Mouse (Mus musculus): ENCODE data around the gene Tead2.

The Tead2 gene

DNA sequence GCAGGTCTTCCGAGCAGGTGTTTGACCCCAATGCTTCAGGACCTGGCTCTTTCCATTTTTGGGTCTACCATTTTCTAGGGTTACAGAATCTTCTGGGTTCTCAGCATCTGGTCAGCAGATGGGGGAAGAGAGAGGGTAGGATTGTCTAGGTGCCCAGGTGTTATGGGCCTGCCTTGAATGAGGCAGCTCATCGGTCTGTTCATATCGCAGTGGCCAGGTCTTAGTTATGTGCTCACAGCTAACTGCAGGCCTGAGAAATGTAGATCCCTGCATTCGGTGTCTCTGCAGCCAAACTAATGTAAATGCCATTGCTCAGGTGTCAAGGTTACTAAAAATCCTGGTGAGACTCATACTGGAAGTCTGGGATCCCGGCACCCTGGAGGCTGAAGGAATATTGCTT, 10.9 kb downstream of the Tead2 start:
- CTCF ChIA-PET = interaction anchor here (0.5 to 1.0 kb wide), 2 partner anchors 63 to 96 kb away, joined by 3 read pairs; no protein-coding TSS in a partner anchor

DNA sequence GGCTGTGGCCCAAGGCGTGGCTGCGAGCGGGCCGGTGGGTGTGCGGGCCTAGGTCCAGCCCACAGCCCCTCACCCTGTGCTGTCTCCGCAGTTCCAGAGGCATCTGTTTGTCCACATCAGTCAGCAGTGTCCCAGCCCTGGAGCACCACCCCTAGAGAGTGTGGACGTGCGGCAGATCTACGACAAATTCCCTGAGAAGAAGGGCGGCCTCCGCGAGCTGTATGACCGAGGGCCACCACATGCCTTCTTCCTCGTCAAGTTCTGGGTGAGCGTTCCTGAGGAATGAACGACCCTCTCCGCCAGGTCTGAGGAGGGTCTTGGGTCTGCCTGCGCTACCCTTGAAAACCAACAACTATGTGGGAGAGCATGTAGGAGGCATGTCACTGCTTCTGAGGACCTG, 13.0 kb downstream of the Tead2 start:
- CTCF ChIA-PET = interaction anchor here (0.6 kb wide), 1 partner anchor 11 kb away, joined by 3 read pairs; no protein-coding TSS in a partner anchor

DNA sequence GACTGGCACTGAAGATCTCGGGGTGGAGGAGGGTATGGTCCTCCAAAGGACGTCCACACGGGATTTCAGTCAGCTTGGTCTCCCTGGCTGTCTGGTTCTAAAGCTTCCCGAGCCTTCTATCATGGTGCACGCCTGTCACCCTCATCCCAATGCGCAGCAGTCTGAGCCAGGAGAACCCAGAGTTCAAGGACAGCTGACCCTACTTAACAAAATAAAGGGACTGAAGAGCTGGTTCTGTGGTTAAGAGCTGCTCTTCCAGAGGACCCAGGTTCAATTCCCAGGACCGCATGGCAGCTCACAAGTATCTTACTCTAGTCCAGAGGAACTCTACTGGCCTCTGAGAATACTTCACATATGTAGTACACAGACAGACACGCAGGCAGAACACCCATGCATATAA, 13.5 kb downstream of the Tead2 start:
- CTCF ChIA-PET = interaction anchor here (0.6 kb wide), 1 partner anchor 213 kb away, joined by 3 read pairs; the partner anchor contains the start of gene Scaf1

DNA sequence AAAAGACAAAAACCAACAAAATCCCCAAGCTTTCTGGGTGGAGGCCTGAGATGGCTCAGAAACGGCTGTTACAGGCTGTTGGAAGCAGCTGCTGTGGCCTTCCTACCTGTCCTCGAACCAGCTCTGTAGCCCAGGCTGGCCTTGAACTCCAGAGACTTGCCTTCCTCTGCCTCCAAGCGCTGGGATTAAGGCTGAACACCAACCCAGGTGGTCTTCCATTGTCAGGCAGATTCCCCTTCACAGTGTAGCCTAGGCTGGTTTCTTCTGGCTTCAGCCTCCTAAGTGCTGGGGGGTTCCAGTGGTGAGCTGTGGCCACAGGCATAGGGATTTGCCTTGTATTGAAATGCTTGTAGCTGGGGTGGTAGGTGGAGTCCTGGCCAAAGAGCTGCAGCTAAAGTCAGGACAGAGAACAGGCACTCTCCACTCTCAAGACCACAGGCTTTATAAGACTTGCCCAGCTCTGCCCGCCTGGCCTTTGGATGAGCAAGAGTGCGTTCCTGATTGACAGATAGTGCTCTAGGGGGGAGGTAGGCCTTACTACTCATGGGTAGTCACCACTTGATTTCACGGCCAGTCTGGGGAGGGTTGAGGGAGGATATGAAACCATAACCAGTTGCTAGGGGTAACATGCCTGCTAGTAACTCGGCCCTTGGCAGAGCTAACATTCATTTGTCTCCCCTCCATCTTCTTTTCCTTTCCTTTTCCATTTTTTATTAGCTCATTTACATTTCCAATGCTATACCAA, 14.1 kb downstream of the Tead2 start:
- CTCF ChIA-PET = interaction anchor here (0.6 kb wide), 1 partner anchor 213 kb away, joined by 3 read pairs; the partner anchor contains the start of gene Scaf1

DNA sequence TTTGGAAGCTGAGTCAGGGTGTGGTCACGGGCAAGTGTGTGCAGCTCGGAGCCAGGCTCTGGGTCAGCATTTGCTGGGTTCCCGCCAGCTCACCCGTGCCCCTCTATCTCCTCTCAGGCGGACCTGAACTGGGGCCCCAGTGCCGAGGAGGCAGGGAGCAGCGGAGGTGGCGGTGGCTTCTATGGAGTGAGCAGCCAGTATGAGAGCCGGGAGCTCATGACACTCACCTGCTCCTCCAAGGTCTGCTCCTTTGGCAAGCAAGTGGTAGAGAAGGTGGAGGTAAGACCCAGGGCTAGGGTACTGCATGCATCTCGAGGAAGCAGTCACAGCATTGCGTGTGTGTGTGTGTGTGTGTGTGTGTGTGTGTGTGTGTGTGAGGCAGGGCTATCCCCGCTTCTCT, 15.6 kb downstream of the Tead2 start:
- CTCF ChIA-PET = interaction anchor here (0.6 to 0.7 kb wide), 3 partner anchors 9 to 179 kb away, joined by 3 to 4 read pairs (median 3); partner anchors contain the start of gene Prr12

DNA sequence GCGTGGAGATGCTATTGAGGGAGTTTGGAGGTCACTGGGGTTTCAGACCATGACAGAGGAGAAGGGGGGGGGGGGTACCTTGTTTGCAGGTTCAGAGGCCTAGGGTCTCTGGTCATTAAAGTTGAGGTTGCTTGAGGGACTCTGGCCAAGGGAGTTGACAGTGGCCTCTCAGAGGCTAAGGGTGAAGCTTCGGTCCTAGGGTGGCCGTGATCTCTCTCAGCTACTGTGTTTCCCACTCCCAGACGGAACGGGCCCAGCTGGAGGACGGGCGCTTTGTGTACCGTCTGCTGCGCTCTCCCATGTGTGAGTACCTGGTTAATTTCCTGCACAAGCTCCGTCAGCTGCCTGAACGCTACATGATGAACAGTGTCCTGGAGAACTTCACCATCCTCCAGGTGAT, 16.4 kb downstream of the Tead2 start:
- CTCF ChIA-PET = interaction anchor here (0.6 to 0.7 kb wide), 3 partner anchors 10 to 985 kb away, joined by 3 to 7 read pairs (median 6); partner anchors contain the start of genes 1700028J19Rik and 2410002F23Rik

DNA sequence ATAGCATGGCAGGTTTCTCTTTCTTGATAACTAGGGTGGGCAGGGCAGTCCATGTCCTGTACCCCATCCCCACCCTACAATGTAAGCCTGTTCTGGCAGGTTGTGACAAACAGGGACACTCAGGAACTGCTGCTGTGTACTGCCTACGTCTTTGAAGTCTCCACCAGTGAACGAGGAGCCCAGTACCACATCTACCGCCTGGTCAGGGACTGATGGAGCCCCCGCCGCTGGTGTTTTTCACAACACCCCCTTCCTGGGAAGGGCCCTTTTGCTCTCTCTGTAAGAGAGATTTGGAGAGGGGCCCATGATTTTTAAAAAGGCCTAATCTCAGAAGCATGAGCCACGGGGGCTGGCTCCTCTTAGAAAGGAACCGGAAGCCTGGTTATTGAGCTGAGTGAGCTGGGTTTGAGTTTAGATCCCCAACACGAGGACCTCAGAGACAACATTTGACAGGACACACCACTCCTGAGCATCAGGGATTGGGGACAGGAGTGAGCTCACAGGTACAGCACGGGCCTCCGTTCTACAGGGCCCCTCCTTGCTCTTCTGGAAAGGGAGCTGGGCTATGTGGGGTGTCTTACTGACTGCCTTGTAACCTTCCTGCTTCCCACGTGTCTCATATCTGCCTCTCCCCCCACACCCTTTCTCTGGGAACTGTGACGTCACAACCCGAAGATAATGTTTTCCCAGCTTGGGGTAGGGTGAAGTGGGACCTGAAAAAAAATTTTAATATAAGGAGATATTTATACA, 17.3 kb downstream of the Tead2 start:
- CTCF ChIA-PET = interaction anchor here (0.6 kb wide), 3 partner anchors 63 to 986 kb away, joined by 4 to 6 read pairs (median 6); partner anchors contain the start of genes 1700028J19Rik and 2410002F23Rik

DNA sequence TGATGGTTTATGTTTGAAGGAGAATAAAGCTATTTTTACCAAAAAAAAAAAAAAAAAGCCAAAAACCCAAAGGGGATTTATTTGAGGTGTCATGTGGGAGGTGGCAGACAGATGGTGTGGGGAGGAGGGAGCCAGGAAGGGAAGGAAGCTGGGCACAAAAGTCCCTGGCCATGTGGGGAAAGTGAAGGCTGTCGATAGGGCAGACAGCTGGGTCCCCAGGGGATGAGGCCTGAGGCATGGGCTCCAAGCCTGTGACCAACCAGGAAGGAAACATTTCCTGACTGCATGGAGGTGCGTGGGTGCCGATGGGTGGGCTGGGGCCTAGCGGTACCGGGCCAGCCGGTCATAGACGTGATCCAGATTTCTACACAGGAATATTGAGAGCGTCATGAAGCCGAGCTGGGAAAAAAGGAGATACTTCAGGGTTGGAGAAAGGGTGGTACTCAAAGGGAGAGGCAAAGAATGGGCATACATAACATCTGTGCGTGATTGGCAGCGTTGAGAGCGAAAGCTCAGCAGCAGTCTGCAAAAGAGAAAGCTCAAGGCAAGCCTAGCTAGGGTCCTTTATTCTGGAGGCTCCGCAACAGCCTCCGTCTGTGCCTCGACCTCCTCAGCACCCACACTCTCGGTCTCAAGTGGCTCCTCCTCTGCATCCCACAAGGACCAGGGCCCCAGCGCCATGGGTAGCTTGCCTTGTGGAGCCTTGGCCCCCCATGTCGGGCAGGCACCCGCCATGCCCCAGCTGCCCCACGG, 18.2 kb downstream of the Tead2 start:
- CTCF ChIA-PET = interaction anchor here (0.5 to 0.6 kb wide), 3 partner anchors 64 to 510 kb away, joined by 4 to 6 read pairs (median 5); no protein-coding TSS in a partner anchor

DNA sequence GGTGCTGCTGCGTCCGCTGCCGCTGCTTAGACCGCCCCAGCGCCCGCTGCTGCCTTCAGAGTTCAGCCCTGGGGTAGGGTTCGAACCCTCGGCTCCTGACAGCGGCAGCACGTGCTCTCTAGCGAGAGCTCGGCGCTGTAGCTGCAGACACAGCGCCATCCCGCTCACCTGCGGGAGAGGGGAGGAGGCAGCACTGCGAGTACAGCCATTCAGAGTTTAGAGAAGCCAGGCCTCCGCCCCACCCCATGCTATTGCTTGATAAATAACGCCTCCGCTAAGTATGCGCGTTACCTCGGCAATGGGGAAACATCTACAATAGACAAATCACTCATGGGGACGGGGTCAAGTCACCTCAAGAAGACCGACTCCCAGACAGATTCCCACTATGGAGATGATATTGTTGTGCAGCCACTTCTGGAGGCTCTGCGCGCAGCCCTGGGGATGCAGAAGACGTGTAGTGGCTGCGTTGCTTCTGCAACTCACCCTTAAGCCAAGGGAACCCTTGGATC, 18.8 kb downstream of the Tead2 start:
- CTCF ChIA-PET = interaction anchor here (0.5 kb wide), 1 partner anchor 170 kb away, joined by 5 read pairs; no protein-coding TSS in a partner anchor

DNA sequence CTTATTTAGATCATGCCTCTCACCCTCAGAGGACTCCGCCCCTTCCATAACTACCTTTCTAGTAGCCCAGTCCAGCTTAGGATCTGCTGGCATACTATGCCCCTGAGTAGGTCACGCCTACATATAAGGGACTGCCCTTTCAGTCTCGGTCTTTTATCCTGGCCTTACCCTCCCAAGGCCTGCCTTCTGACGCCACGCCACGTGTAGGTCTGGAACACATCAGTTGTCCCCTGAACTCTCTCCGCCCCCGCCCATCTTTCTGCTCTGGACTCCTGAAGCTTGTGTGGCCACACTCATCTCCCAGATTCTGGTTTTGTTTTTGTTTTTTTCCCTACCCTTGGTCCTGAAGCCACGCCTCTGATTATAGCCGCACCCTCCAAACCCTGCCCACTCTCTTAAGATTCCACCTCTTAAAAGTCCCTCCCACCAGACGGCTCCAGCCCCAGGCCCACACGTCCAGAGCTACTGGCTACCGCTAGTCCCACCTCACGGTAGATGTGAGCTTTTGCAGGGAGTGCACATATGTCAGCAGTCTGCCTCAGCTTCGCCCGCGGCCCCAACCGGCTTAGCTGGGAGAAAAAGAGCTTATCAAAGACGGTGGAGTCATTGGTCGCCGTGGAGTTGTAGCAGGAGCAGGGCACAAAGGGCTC, 19.5 kb downstream of the Tead2 start:
- CTCF ChIA-PET = interaction anchor here (1.0 kb wide), 1 partner anchor 53 kb away, joined by 3 read pairs; no protein-coding TSS in a partner anchor

DNA sequence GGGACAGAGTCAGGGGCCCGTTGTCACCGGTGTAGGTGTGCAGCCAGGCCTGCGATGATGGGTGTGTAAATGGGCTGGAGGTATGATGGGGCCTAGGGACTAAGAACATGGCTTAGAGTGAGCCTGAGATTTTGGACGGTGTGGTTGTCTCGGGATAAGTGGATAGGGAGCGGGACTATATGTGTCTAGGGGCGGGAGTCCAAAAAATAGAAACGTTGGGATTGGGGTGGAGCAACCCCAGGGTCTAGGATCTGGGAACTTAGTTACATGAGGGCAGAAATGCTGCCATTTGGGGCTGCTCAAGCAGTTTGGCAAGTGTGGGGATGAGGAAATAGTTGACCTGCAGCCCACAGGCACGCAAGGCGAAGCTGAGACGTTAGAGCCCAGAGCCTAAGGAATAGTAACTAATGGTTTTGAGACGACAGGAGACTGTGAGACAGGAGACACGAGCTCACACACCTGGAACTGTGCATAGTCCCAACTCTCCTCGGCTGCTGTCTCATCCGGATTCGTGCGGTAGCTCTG, 20.2 kb downstream of the Tead2 start:
- CTCF ChIA-PET = interaction anchor here (1.0 kb wide), 1 partner anchor 54 kb away, joined by 3 read pairs; no protein-coding TSS in a partner anchor

DNA sequence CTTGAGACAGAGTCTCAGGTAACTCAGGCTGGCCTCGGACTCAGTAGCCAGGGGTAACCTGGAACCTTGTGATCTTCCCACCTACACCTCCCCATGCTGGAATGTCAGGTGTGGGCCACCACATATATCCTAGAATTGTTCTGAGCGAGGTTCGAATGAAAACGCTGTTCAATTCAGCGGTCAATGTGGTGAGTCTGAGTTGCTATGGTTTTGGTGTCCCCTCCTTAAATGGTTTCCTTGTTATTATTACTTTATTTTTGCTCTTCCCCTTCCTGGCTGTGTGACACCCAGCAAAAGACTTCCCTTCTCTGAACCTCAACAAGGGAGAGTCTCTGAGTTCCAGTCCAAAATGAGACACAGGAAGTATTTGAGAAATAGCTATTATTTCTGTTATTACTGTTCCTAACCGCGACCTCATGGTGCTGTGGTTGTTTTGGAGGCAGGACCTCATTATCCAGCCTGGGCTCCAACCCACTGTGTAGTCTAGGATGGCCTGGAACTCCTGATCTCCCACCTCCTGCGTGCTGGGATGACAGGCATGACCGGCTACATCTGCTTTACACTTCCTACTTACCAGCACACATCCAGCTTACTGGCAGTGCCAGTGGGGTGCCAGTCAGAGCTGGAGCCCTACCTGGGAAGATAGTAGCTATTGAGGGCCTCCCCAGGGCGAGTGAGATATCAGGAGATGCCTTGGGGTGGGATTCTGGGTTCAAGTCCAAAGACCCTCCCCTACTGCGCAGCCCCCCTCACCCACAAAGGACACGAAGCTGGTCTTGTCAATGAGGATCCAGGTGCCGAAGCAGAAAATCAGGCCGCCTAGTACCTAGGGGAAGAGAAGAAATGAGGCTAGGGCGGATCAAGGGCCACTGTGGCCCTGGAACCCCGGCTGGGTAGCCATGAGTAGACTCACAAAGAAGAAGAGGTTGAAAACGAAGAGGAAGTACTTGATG, 22.5 kb downstream of the Tead2 start:
- CTCF ChIA-PET = interaction anchor here (1.2 kb wide), 1 partner anchor 30 kb away, joined by 7 read pairs; no protein-coding TSS in a partner anchor

DNA sequence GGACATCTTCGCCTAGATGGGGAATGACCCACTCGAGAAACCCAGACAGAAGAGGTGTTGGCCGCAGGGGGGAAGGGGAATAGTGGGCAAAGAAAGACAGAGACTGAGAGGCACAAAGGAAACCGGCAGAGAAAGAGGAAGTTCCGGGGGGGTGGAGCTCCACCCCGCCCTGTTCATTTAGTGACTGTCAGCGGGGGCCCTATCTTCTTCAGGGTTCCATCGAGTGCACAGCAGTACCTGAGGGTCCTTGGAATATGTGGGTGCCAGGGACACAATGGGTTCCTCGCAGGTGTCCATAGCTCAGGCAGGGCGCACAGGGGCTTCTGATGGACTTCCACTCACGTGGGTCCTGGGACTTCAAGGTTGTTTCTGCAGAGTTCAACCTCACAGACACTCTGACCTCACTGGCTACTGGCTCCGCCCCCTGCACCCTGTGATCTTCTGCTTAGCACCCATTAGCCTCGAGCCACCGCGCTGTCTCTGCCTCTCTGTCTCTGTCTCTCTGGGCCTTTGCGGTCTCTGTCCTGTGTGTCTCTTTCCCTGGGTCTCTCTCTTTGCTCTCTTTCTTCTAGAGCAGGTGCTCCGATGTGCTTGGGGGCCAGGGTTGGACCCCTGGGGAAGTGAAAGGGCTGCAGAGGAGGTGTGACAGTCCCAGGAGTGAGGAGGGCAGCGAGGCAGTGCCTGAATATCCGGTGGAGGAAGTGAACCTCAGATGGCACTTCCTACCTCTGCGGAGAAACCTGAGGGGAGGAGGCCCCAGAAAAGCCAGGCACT, 23.4 kb downstream of the Tead2 start, which contains the start of gene Cd37:
Cd37 (minus strand) TSS at position 393 of the 774 bp plus-strand sequence.
- CTCF ChIA-PET = interaction anchor here (1.2 kb wide), 1 partner anchor 31 kb away, joined by 7 read pairs; no protein-coding TSS in a partner anchor

DNA sequence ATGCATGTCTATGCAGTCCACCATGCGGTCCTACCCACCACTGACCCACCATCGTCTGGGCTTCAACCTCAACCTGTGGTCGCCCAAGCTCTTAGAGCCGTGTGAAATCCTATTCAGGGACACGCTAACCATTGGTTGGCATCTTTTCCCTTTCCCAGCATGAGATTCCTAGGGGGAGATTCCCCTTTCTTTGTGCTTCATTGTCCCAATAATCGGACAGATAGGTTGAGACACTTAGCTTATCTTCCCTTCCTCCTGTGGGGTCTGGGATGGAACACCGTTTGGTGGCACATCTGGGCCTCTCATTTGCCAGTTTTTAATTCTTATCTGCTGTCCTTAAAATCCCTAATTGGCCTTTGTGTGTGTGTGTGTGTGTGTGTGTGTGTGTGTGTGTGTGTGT, 24.6 kb downstream of the Tead2 start:
- CTCF ChIA-PET = interaction anchor here (0.6 to 0.7 kb wide), 4 partner anchors 12 to 273 kb away, joined by 3 read pairs; no protein-coding TSS in a partner anchor

DNA sequence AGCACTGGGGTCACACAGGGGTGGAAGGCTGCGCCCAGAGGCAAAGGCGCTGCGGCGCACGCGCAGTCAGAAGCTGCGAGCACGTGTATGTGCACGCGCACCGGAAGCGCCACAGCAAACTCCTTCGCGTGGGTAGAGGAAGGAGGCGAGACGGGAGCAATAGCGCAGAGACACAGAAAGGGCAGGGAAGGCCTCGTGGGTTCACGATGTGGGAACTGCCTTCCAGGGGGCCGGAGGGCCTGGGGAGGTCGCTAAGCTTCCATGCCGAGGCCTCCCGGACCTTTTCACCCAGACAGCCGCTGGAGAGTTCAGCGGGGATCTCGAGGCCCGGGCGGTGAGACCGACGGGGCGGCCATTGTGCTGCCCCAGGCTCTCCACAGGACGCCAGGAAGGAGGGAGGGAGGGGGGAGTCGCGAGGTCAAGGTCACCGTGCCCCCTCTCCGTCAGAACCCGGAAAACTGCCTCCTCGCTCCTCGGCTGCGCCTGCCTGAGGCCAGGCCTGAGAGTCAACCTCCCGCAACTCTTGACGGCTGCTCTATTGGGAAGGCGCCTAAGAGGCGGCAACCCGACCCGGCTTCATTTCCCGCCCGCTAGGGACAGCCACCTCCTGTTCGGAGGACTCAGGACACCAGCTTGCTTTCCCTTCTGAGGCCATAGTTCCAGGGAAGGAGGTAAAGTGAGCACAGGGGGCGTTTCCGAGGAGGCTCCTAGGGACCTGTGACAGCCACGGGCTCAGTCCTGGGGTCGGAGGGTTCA, 25.3 kb downstream of the Tead2 start, which contains the start of gene Slc6a16:
Slc6a16 (plus strand) TSS at position 453 of the 756 bp plus-strand sequence.
- CTCF ChIA-PET = no interaction called here

DNA sequence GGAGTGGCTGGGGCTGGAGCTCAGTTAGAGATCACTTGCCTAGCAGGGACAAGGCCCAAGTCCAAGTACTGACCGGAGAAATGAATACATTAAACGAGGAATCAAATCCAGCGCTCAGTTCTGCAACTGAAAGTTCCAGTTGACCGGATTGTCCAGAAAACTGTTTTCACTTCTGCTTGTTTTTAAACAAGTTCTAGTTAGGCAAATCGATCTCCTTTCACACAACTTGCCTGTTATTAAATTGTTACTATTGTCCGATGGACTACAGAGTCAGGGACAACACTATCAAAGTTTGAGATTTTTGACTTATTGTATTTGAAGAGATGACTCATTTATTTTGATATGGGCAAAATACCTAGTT, 25.8 kb downstream of the Tead2 start:
- CTCF ChIA-PET = no interaction called here

DNA sequence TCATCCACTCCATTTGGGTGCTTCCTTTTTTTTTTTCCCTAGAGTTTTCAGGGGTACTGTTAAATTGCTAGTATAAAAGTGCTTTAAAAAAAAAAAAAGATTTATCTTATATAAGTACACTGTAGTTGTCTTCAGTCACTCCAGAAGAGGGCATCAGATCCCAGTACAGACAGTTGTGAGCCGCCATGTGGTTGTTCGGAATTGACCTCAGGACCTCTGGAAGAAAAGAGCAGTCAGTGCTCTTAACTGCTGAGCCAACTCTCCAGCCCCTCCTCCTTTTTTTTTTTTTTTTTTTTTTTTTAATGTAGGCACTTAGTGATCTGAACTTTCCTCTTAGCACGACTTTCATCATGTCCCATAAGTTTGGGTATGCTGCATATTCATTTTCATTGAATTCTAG, 32.1 kb downstream of the Tead2 start:
- CTCF ChIA-PET = no interaction called here
